Mouse (Mus musculus): ENCODE data around the gene Cnrip1. TPM values are rescaled to one million over a fixed set of nuclear protein-coding genes. Genes with fewer than 3 reads are reported as not detected.

Gene Cnrip1
- 1 to 10 TPM; 3.1 to 4.3 TPM for total RNA-seq (2023)

GRCm38 (mm10) chr11:17051545-17052475, at the start of gene Cnrip1, which contains the start of gene Plek:
Gene Cnrip1, plus strand, starts transcription at chr11:17051586.
Gene Plek, minus strand, starts transcription at chr11:17052381.

Other genes starting within 250 kb of the Cnrip1 start
- gene Fbxo48, start 100.2 kb upstream of the Cnrip1 start, total RNA-seq (2023) = 1 to 10 TPM; 1.3 to 1.5 TPM
- 100 to 1,000 TPM; 385 to 484 TPM for gene Plek, start 795 bp downstream of the Cnrip1 start, total RNA-seq (2023)
- gene Ppp3r1, start 107.7 kb downstream of the Cnrip1 start, total RNA-seq (2023) = 10 to 100 TPM; 87.0 to 91.6 TPM
- gene Wdr92, start 130.5 kb downstream of the Cnrip1 start, total RNA-seq (2023) = 1 to 10 TPM; 4.8 to 7.0 TPM
- gene Pno1, start 160.0 kb downstream of the Cnrip1 start, total RNA-seq (2023) = 10 to 100 TPM; 19.6 to 23.2 TPM
- 10 to 100 TPM; 42.0 to 42.4 TPM for gene C1d, start 206.0 kb downstream of the Cnrip1 start, total RNA-seq (2023)